Mouse (Mus musculus) hindbrain, postnatal 0 days (tissue): ENCODE measurements around the gene Narfl. TPM values are rescaled to one million over a fixed set of nuclear protein-coding genes. Genes with fewer than 3 reads are reported as not detected.

ENCODE experiments used
- ATAC-seq: fragments of 200-750 bp; cut with Nextera tagmentation; 2 replicates; pipeline ENCODE4 v1.8.0; 2017; ENCODE audit warnings: mild to moderate bottlenecking, moderate TSS enrichment, moderate library complexity
- DNase-seq: peaks from one replicate; pipeline ENCODE4 v3.0.0-alpha.2; 2015; ENCODE audit warnings: low spot score
- H3K27ac ChIP-seq: fragments of 300-500 bp; sonication (generic); 2 replicates; pipeline ENCODE4 v1.5.1; 2014; ENCODE audit warnings: mild to moderate bottlenecking
- H3K27me3 ChIP-seq: fragments of 300-500 bp; sonication (generic); 2 replicates; pipeline ENCODE4 v1.6.1; 2014; ENCODE audit warnings: low read length, mixed read lengths; ENCODE audit not compliant: insufficient read depth
- H3K36me3 ChIP-seq: fragments of 300-500 bp; sonication (generic); 2 replicates; pipeline ENCODE4 v1.6.1; 2014; ENCODE audit warnings: low read length, mixed read lengths; ENCODE audit not compliant: insufficient read depth
- H3K4me1 ChIP-seq: fragments of 300-500 bp; sonication (generic); 2 replicates; pipeline ENCODE4 v1.6.1; 2014; ENCODE audit warnings: antibody characterized with exemption, low read length, mixed read lengths; ENCODE audit not compliant: insufficient read depth
- H3K4me2 ChIP-seq: fragments of 300-500 bp; sonication (generic); 2 replicates; pipeline ENCODE4 v1.6.1; 2014; ENCODE audit warnings: low read depth, mild to moderate bottlenecking, low read length, moderate library complexity, mixed read lengths
- H3K4me3 ChIP-seq: fragments of 300-500 bp; sonication (generic); 2 replicates; pipeline ENCODE4 v1.5.1; 2014; ENCODE audit warnings: low read length
- H3K9ac ChIP-seq: fragments of 300-500 bp; sonication (generic); replicated peaks from 2 replicates; pipeline ENCODE4 v1.6.1; 2014; ENCODE audit warnings: mild to moderate bottlenecking, low read length, moderate library complexity, mixed read lengths
- H3K9me3 ChIP-seq: fragments of 300-500 bp; sonication (generic); 2 replicates; pipeline ENCODE4 v1.6.1; 2016; ENCODE audit warnings: low read length, mixed read lengths
- CTCF ChIP-seq: IDR thresholded peaks from 2 replicates; pipeline ENCODE4 v1.5.1; 2016; ENCODE audit warnings: antibody characterized with exemption, control low read depth, low read depth
- WGBS: fragments of 180-500 bp; shearing (Covaris S2); extraction: QIAGEN DNeasy Blood & Tissue Kit; methylation state at CpG from one replicate; pipeline ENCODE4 v1.1.7; 2014; 5-methylcytosine and 5-hydroxymethylcytosine counted together
- polyA plus RNA-seq: library from polyadenylated mRNA; unstranded; fragments of >200 nt; fragmentation: Nextera tagmentation; extraction: Ambion mirVana; gene quantifications from 2 replicates; pipeline ENCODE4 v1.2.1, GENCODE M21; 2015
- total RNA-seq: library from RNA; depleted of rRNA; stranded (reverse); fragments of >200 nt; gene quantifications from 2 replicates; pipeline ENCODE4 v1.2.3, GENCODE M21; 2014

Gene Narfl
- total and polyA plus RNA-seq, 2 experiments from 2014 or later = 27.9 to 28.2 TPM

DNA sequence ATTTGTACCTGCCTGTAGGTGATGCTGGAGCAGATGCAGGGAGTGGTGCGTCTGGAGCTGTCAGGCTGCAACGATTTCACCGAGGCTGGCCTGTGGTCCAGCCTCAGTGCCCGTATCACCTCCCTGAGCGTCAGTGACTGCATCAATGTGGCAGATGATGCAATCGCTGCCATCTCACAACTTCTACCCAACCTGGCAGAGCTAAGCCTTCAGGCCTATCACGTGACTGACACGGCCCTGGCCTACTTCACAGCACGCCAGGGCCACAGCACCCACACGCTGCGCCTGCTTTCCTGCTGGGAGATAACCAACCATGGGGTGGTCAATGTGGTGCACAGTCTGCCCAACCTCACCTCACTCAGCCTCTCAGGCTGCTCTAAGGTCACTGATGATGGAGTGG, 44.1 kb downstream of the Narfl start:
- 80% methylated on average over 11 of the region's 11 CpGs for WGBS
- no peaks in the 10 kb centered on the region for H3K27me3 ChIP-seq
- H3K9ac ChIP-seq = no peak overlapping the region
- no peak for TF ChIP-seq CTCF
- peaks cover 15% of the 10 kb centered on the region; the same call in 1 of the 2 replicates for H3K36me3 ChIP-seq
- no peak overlapping the region for H3K27ac ChIP-seq
- no peaks in the 10 kb centered on the region for H3K9me3 ChIP-seq
- peaks cover 10% of the 10 kb centered on the region for H3K4me1 ChIP-seq
- no peak for ATAC-seq
- no peak overlapping the region for H3K4me2 ChIP-seq
- no peak for DNase-seq
- no peak overlapping the region for H3K4me3 ChIP-seq

DNA sequence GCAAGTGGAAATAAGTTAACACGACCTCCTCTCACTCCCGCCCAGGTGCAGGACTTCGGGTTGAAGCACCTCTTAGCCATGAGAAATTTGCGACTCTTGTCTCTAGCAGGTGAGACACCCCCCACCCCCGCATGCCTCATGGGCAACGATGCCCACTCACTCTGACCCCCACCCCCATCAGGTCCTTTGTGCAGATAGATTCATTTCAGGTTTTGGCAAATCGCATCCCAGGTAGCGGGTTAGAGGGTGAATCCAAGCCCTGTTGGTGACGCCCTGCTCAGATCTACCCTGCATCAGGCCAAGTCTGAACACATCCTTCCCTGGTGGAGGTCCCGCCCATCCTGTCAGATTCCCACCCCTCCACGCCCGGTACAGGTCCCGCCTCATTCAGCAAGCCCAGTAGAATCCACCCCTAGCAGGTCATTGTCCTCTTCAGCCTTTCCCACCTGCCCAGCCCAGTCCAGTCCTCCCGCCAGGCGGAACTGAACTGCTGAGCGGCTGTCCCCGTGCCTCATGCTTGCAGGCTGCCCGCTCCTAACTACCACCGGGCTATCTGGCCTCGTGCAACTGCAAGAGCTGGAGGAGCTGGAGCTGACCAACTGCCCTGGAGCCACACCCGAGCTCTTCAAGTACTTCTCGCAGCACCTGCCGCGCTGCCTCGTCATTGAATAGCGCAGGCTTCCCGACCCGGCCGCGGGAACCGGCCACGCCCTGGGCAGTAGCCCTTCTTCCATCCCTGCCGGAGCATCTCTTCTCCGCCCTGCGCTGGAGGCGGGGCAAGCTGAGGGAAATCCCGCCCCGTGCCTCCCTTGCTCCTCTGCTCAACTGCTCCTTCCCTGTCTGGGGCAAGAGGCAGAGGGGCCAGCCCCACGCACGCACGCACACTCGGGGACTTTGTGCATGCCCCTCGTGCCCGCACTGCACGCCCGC, 45.5 kb downstream of the Narfl start:
- H3K9me3 ChIP-seq = no peaks in the 10 kb centered on the region
- no peak overlapping the region for H3K4me3 ChIP-seq
- WGBS = 15% methylated on average over 46 of the region's 46 CpGs
- H3K4me2 ChIP-seq = no peak overlapping the region
- H3K36me3 ChIP-seq = peaks cover 15% of the 10 kb centered on the region; the same call in 1 of the 2 replicates
- no peaks in the 10 kb centered on the region for H3K27me3 ChIP-seq
- ATAC-seq = no peak
- H3K27ac ChIP-seq = no peak overlapping the region
- no peak for TF ChIP-seq CTCF
- no peak for DNase-seq
- no peak overlapping the region for H3K9ac ChIP-seq
- H3K4me1 ChIP-seq = peaks cover 4% of the 10 kb centered on the region

DNA sequence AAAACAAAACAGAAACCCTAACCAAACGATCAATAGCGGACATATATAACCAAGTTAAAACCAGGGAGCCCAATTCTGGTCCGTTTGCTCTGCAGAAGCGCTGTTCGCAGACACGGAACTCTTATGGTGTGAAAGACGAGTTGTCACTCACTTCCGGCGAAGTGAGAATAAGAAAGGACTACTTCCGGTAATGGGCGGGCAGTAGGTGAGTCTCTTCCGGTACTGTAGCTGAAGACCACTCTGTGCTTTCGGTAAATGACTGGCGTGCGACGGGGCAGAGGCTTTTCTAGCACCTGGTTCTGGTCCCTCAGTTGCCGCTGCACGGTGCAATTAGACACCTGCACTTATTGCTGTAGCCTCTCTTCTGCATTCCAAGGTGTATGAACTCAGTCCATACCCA, 49.9 kb downstream of the Narfl start, which contains the start of gene Wdr24:
Wdr24 (plus strand) TSS at position 176 of the 400 bp plus-strand sequence.
- peaks cover 20% of the 10 kb centered on the region for H3K4me1 ChIP-seq

DNA sequence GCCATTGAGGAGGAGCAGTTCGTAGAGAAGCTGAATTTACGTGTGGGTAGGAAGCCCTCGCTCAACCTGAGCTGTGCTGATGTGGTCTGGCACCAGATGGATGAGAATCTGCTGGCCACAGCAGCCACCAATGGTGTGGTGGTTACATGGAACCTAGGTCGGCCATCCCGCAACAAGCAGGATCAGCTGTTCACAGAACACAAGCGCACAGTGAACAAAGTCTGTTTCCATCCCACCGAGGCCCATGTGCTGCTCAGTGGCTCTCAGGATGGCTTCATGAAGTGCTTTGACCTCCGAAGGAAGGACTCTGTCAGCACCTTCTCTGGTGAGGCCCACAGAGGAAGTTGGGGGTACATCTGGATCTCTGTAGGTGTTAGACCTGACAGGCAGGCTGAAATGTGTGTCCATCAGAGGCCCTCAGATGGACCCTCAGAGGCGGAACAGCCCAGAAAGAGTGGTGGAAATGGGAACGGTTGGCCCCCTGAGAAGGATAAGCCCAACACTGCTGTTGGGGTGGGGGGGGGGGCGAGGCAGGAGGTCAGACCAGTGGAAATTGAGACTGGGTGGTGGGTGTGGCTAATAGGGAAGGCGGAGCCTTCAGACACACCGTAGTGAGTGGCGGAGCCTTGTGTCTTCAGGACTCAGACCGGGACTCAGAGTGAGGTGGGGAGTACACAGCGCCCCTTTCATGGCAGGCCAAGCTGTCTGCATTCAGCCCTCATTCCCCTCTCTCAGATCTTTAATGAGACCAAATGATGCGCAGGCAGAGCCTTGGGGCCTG, 51.0 kb downstream of the Narfl start:
- peak overlapping the region; percentile 78; the same call in 1 of the 2 replicates for H3K9ac ChIP-seq
- ATAC-seq (no peak), DNase-seq (no peak)
- peak overlapping the region; percentile 99 for H3K4me2 ChIP-seq
- H3K36me3 ChIP-seq = peaks cover 16% of the 10 kb centered on the region; the same call in 1 of the 2 replicates
- no peaks in the 10 kb centered on the region for H3K27me3 ChIP-seq
- TF ChIP-seq CTCF = no peak
- peak overlapping the region; percentile 56 for H3K4me3 ChIP-seq
- H3K27ac ChIP-seq = no peak overlapping the region
- 80% methylated on average over 16 of the region's 17 CpGs for WGBS
- no peaks in the 10 kb centered on the region for H3K9me3 ChIP-seq
- H3K4me1 ChIP-seq = peaks cover 25% of the 10 kb centered on the region

More for the DNA sequence above, 49.9 kb downstream of the Narfl start, which contains the start of gene Wdr24:
- H3K4me3 ChIP-seq = peak within 1 kb of the TSS; percentile 56
- under 1% methylated on average over 18 of the region's 18 CpGs for WGBS
- no peak for TF ChIP-seq CTCF
- H3K9ac ChIP-seq = peak within 1 kb of the TSS; percentile 78
- H3K4me2 ChIP-seq = peak within 1 kb of the TSS; percentile 99
- H3K27ac ChIP-seq = peak within 1 kb of the TSS; percentile 67
- H3K9me3 ChIP-seq = no peaks in the 10 kb centered on the region
- DNase-seq (peak; percentile 94), ATAC-seq (peak; percentile 73; the same call in 1 of the 2 replicates)
- no peaks in the 10 kb centered on the region for H3K27me3 ChIP-seq
- H3K36me3 ChIP-seq = peaks cover 17% of the 10 kb centered on the region; the same call in 1 of the 2 replicates

DNA sequence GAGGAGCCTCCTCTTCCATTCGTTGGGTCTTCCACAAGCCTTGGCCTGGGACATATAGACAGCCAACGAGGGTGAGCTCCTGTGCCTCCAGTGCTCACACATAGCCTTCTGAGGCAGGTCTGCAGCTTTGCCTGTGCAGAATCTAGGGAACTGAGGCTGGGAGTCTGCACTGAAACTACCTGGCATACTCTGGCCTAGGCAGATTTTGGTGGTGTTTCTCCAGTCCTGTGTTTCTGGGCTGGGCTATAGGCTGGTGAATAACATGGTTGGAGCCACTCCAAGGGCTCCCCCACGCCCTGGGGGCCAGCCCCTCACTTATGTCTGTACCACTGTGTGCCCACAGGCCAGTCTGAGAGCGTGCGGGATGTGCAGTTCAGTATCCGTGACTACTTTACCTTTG, 51.7 kb downstream of the Narfl start:
- Histone ChIP-seq H3K36me3 (peaks cover 14% of the 10 kb centered on the region; the same call in 1 of the 2 replicates), H3K9me3 (no peaks in the 10 kb centered on the region), H3K4me2 (no peak overlapping the region), H3K4me1 (peaks cover 29% of the 10 kb centered on the region), H3K4me3 (no peak overlapping the region), H3K9ac (no peak overlapping the region), H3K27me3 (no peaks in the 10 kb centered on the region), H3K27ac (no peak overlapping the region)
- 88% methylated on average over 6 of the region's 6 CpGs for WGBS
- TF ChIP-seq CTCF = no peak
- no peak for DNase-seq
- no peak for ATAC-seq

DNA sequence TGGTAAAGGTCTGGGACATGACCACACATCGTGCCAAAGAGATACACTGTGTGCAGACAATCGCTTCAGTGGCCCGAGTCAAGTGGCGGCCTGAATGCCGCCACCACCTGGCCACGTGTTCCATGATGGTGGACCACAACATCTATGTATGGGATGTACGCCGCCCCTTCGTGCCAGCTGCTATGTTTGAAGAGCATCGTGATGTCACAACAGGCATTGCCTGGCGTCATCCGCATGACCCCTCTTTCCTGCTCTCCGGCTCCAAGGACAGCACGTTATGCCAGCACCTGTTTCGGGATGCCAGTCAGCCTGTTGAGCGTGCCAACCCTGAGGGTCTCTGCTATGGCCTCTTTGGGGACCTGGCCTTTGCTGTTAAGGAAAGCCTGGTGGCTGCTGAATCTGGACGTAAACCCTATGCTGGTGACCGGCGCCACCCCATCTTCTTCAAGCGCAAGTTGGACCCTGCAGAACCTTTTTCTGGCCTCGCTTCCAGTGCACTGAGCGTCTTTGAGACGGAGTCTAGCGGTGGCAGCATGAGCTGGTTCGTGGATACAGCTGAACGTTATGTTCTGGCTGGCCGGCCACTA, 52.5 kb downstream of the Narfl start:
- peaks cover 22% of the 10 kb centered on the region; the same call in 1 of the 2 replicates for H3K36me3 ChIP-seq
- H3K9ac ChIP-seq = no peak overlapping the region
- no peak overlapping the region for H3K27ac ChIP-seq
- H3K4me3 ChIP-seq = no peak overlapping the region
- ATAC-seq (no peak), DNase-seq (no peak)
- H3K27me3 ChIP-seq = no peaks in the 10 kb centered on the region
- H3K9me3 ChIP-seq = no peaks in the 10 kb centered on the region
- H3K4me1 ChIP-seq = peaks cover 29% of the 10 kb centered on the region
- WGBS = 95% methylated on average over 27 of the region's 27 CpGs
- no peak for TF ChIP-seq CTCF
- H3K4me2 ChIP-seq = no peak overlapping the region
